Mouse (Mus musculus): ENCODE results near the gene Ttc34. TPM values are rescaled to one million over a fixed set of nuclear protein-coding genes. Genes with fewer than 3 reads are reported as not detected.

Ttc34 gene
- polyA plus RNA-seq, 1 experiment from 2014 or later: 2.1 TPM

- H3K27me3 ChIP-seq (replicated peaks; ENCODE audit: control insufficient read depth, insufficient read depth, low read length): peaks cover 37% of the 10 kb centered on the region
These were observed 18.6 kb downstream of the Ttc34 start for GRCm38 (mm10) chr4:154855721-154856479.

GRCm38 (mm10) chr4:154856480-154856837, 19.2 kb downstream of the Ttc34 start:
- Histone ChIP-seq H3K27me3 (replicated peaks; ENCODE audit: control insufficient read depth, insufficient read depth, low read length) (peaks cover 37% of the 10 kb centered on the region), H3K4me2 (ENCODE audit: low read length) (peak overlapping the region; percentile 85), H3K9ac (replicated peaks; ENCODE audit: low read depth, low read length) (peak overlapping the region; percentile 72), H3K4me1 (replicated peaks; ENCODE audit: control insufficient read depth, insufficient read depth, low read length) (peaks cover 6% of the 10 kb centered on the region), H3K27ac (ENCODE audit: low read length) (peak overlapping the region; percentile 80), H3K9me3 (ENCODE audit: control insufficient read depth, low read length) (no peaks in the 10 kb centered on the region), H3K36me3 (ENCODE audit: control insufficient read depth, insufficient read depth) (no peaks in the 10 kb centered on the region), H3K4me3 (replicated peaks; ENCODE audit: low read length) (peak overlapping the region; percentile 57)
- ATAC-seq: no peak
- 18% methylated on average over 9 of the region's 9 CpGs for WGBS

More at GRCm38 (mm10) chr4:154855721-154856479, 18.6 kb downstream of the Ttc34 start:
- ATAC-seq: peak; percentile 95
- H3K9ac ChIP-seq (replicated peaks; ENCODE audit: low read depth, low read length): peak overlapping the region; percentile 72
- 0% methylated on average over 108 of the region's 110 CpGs for WGBS
- H3K4me3 ChIP-seq (replicated peaks; ENCODE audit: low read length): peak overlapping the region; percentile 57
- peaks cover 6% of the 10 kb centered on the region for H3K4me1 ChIP-seq (replicated peaks; ENCODE audit: control insufficient read depth, insufficient read depth, low read length)
- H3K27ac ChIP-seq (ENCODE audit: low read length): peak overlapping the region; percentile 80
- H3K4me2 ChIP-seq (ENCODE audit: low read length): peak overlapping the region; percentile 85
- no peaks in the 10 kb centered on the region for H3K9me3 ChIP-seq (ENCODE audit: control insufficient read depth, low read length)
- no peaks in the 10 kb centered on the region for H3K36me3 ChIP-seq (ENCODE audit: control insufficient read depth, insufficient read depth)

DNA sequence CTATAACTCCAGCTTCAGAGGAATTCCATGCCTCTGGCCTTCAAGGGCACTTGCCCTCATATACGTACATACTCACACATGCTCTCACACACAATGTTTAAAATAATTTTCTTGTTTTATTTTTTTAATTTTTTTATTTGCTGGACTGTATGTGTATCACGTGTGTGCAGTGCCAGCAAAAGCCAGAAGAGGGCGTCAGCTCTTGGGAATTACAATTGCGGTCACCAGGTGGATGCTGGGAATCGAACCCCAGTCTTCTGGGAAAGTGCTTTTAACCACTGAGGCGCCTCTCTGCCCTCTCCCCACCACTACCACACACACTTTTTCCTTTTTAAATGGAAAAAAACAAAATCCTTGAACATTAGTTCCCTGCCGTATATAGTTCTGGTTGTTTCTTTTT, 19.6 kb downstream of the Ttc34 start:
- 92% methylated on average over 7 of the region's 7 CpGs for WGBS
- Histone ChIP-seq H3K27me3 (replicated peaks; ENCODE audit: control insufficient read depth, insufficient read depth, low read length) (peaks cover 37% of the 10 kb centered on the region), H3K4me1 (replicated peaks; ENCODE audit: control insufficient read depth, insufficient read depth, low read length) (peaks cover 6% of the 10 kb centered on the region), H3K9me3 (ENCODE audit: control insufficient read depth, low read length) (no peaks in the 10 kb centered on the region), H3K4me3 (replicated peaks; ENCODE audit: low read length) (no peak overlapping the region), H3K9ac (replicated peaks; ENCODE audit: low read depth, low read length) (no peak overlapping the region), H3K4me2 (ENCODE audit: low read length) (no peak overlapping the region; the same call in 1 of the 2 replicates), H3K27ac (ENCODE audit: low read length) (no peak overlapping the region), H3K36me3 (ENCODE audit: control insufficient read depth, insufficient read depth) (no peaks in the 10 kb centered on the region)
- no peak for ATAC-seq

GRCm38 (mm10) chr4:154857366-154858240, 20.3 kb downstream of the Ttc34 start:
- Histone ChIP-seq H3K27me3 (replicated peaks; ENCODE audit: control insufficient read depth, insufficient read depth, low read length) (peaks cover 36% of the 10 kb centered on the region), H3K4me2 (ENCODE audit: low read length) (no peak overlapping the region), H3K36me3 (ENCODE audit: control insufficient read depth, insufficient read depth) (no peaks in the 10 kb centered on the region), H3K9ac (replicated peaks; ENCODE audit: low read depth, low read length) (no peak overlapping the region), H3K4me1 (replicated peaks; ENCODE audit: control insufficient read depth, insufficient read depth, low read length) (peaks cover 6% of the 10 kb centered on the region), H3K4me3 (replicated peaks; ENCODE audit: low read length) (no peak overlapping the region), H3K27ac (ENCODE audit: low read length) (no peak overlapping the region), H3K9me3 (ENCODE audit: control insufficient read depth, low read length) (no peaks in the 10 kb centered on the region)
- no peak for ATAC-seq
- WGBS: 77% methylated on average over 10 of the region's 10 CpGs

DNA sequence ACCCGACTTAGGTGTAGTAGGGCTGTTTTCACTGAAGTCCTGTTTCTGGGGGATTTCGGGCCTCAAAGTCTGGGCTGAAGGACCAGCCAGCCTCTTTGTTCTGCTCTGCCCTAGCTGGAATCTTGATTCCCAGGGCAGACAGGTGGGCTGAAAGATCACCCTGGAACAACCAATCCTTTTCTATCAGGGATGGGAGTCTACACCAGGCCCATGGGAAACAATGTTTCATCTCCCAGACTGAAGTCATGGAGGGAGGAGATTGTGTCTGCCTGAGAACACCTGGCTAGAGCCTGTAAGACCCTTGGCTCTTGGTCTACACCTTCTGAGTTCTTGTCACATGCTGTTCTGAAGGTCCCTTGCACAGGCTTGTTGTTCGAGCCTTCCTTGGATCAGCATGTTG, 21.3 kb downstream of the Ttc34 start:
- H3K4me1 ChIP-seq (replicated peaks; ENCODE audit: control insufficient read depth, insufficient read depth, low read length): peaks cover 6% of the 10 kb centered on the region
- H3K27me3 ChIP-seq (replicated peaks; ENCODE audit: control insufficient read depth, insufficient read depth, low read length): peaks cover 32% of the 10 kb centered on the region
- H3K9ac ChIP-seq (replicated peaks; ENCODE audit: low read depth, low read length): no peak overlapping the region
- ATAC-seq: no peak
- H3K4me2 ChIP-seq (ENCODE audit: low read length): no peak overlapping the region
- H3K36me3 ChIP-seq (ENCODE audit: control insufficient read depth, insufficient read depth): no peaks in the 10 kb centered on the region
- 78% methylated on average over 3 of the region's 3 CpGs for WGBS
- H3K27ac ChIP-seq (ENCODE audit: low read length): no peak overlapping the region
- no peaks in the 10 kb centered on the region for H3K9me3 ChIP-seq (ENCODE audit: control insufficient read depth, low read length)
- H3K4me3 ChIP-seq (replicated peaks; ENCODE audit: low read length): no peak overlapping the region

DNA sequence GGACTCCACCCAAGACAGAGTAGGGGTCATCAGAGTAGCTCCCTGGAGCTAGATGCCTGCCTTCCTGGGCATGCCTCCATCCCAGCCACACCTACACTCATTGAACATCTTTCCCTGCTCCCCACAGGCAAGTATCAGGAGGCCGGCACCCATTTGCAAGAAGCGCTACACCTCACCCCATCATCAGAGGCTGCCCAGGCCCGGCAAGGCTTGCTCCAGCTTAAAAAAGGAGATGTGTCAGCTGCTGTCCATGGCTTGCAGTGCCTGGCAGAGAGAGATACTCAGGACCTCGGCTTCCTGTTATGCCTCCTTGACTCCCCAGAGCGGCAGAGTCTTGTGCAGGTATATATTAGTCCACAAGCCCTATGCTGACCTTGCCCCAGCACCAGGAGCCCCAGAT, 24.7 kb downstream of the Ttc34 start:
- no peak overlapping the region for H3K9ac ChIP-seq (replicated peaks; ENCODE audit: low read depth, low read length)
- H3K27me3 ChIP-seq (replicated peaks; ENCODE audit: control insufficient read depth, insufficient read depth, low read length): peaks cover 12% of the 10 kb centered on the region
- 84% methylated on average over 5 of the region's 5 CpGs for WGBS
- no peak overlapping the region for H3K4me3 ChIP-seq (replicated peaks; ENCODE audit: low read length)
- H3K4me1 ChIP-seq (replicated peaks; ENCODE audit: control insufficient read depth, insufficient read depth, low read length): peaks cover 6% of the 10 kb centered on the region
- H3K4me2 ChIP-seq (ENCODE audit: low read length): no peak overlapping the region
- no peak for ATAC-seq
- H3K36me3 ChIP-seq (ENCODE audit: control insufficient read depth, insufficient read depth): no peaks in the 10 kb centered on the region
- no peaks in the 10 kb centered on the region for H3K9me3 ChIP-seq (ENCODE audit: control insufficient read depth, low read length)
- H3K27ac ChIP-seq (ENCODE audit: low read length): no peak overlapping the region

- H3K4me3 ChIP-seq (replicated peaks; ENCODE audit: low read length): no peak overlapping the region
- no peak overlapping the region for H3K27ac ChIP-seq (ENCODE audit: low read length)
- H3K9me3 ChIP-seq (ENCODE audit: control insufficient read depth, low read length): no peaks in the 10 kb centered on the region
- peaks cover 6% of the 10 kb centered on the region for H3K4me1 ChIP-seq (replicated peaks; ENCODE audit: control insufficient read depth, insufficient read depth, low read length)
- H3K36me3 ChIP-seq (ENCODE audit: control insufficient read depth, insufficient read depth): no peaks in the 10 kb centered on the region
- peaks cover 12% of the 10 kb centered on the region for H3K27me3 ChIP-seq (replicated peaks; ENCODE audit: control insufficient read depth, insufficient read depth, low read length)
- WGBS: 82% methylated on average over 3 of the region's 3 CpGs
- no peak for ATAC-seq
- H3K9ac ChIP-seq (replicated peaks; ENCODE audit: low read depth, low read length): no peak overlapping the region
- no peak overlapping the region for H3K4me2 ChIP-seq (ENCODE audit: low read length)
These were observed 26.2 kb downstream of the Ttc34 start for GRCm38 (mm10) chr4:154863436-154863935.

DNA sequence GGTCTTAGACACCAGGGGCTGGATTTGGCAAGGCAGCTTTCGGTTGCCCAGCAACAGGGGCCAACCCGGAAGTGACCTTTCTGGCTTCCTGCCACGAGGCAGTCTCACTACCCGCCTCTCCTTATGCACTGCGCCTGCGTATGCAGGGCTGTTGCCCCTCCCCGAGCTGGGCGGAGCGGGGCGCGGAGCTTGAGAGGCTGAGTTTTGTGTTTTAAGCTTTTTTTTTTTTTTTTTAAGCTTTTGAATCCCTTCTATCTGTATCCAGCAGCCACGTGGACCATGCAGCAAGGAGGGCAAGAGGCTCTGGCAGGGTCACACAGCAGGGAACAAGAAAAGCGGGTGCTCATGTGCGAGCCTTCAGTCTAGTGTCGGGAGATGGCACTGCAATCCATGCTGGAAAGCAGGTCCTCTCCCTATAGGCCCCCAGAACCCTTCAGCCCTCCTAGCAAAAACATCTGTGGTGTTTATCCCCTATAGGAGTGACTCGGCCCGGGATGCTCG, 27.1 kb downstream of the Ttc34 start:
- WGBS: under 1% methylated on average over 18 of the region's 18 CpGs

More for the DNA sequence above, 27.1 kb downstream of the Ttc34 start:
- H3K4me1 ChIP-seq (replicated peaks; ENCODE audit: control insufficient read depth, insufficient read depth, low read length): peaks cover 6% of the 10 kb centered on the region
- H3K9me3 ChIP-seq (ENCODE audit: control insufficient read depth, low read length): no peaks in the 10 kb centered on the region
- peak; percentile 91 for ATAC-seq
- peak overlapping the region; percentile 51 for H3K4me2 ChIP-seq (ENCODE audit: low read length)
- H3K27me3 ChIP-seq (replicated peaks; ENCODE audit: control insufficient read depth, insufficient read depth, low read length): peaks cover 5% of the 10 kb centered on the region
- no peaks in the 10 kb centered on the region for H3K36me3 ChIP-seq (ENCODE audit: control insufficient read depth, insufficient read depth)
- peak overlapping the region; percentile 37 for H3K27ac ChIP-seq (ENCODE audit: low read length)
- H3K9ac ChIP-seq (replicated peaks; ENCODE audit: low read depth, low read length): peak overlapping the region; percentile 45
- peak overlapping the region; percentile 40 for H3K4me3 ChIP-seq (replicated peaks; ENCODE audit: low read length)

Data from forebrain, embryonic 16.5 days (tissue).